Mouse (Mus musculus): ENCODE measurements around the gene Rab3b.

GRCm38 (mm10) chr4:108950201-108950600, 71.3 kb downstream of the Rab3b start:
- TF ChIP-seq CTCF (IDR thresholded peaks at IDR 0.05; ENCODE audit: control insufficient read depth, insufficient read depth, insufficient read length) (no peak), USF1 (IDR thresholded peaks at IDR 0.05; ENCODE audit: low read depth) (no peak), MAX (IDR thresholded peaks at IDR 0.05) (no peak), CEBPB (IDR thresholded peaks at IDR 0.05; ENCODE audit: low read depth) (no peak)

Measured in C2C12 (cell line).